Mouse (Mus musculus) CH12.LX (cell line): ENCODE data around the gene Dlg2. TPM values are rescaled to one million over a fixed set of nuclear protein-coding genes. Genes with fewer than 3 reads are reported as not detected.

Source experiments
- DNase-seq: peaks from one replicate; pipeline ENCODE4 v3.0.0-alpha.2; 2013; ENCODE audit errors: extremely low read depth
- H3K27ac ChIP-seq: 2 replicates; pipeline ENCODE4 v1.5.1; 2012; ENCODE audit warnings: low read depth, mild to moderate bottlenecking, control low read depth, moderate library complexity; ENCODE audit not compliant: insufficient read depth
- H3K27me3 ChIP-seq: replicated peaks from 2 replicates; pipeline ENCODE3; 2012; ENCODE audit warnings: inconsistent platforms
- H3K36me3 ChIP-seq, 2 experiments: replicated peaks in 1 of 2; 2 replicates each; pipeline versions ENCODE3 to v1.6.1; 2012; ENCODE audit warnings: inconsistent platforms in 1 of 2, low read length in 1 of 2, mild to moderate bottlenecking in 1 of 2, mixed read lengths in 1 of 2, moderate library complexity in 1 of 2; ENCODE audit not compliant: control insufficient read depth in 1 of 2, insufficient read depth in 1 of 2
- H3K4me1 ChIP-seq, 2 experiments: 2 replicates each; pipeline ENCODE4 v1.6.1; 2012; ENCODE audit warnings: inconsistent platforms in 1 of 2, moderate library complexity in 1 of 2; ENCODE audit not compliant: insufficient read depth in 2 of 2, control insufficient read depth in 1 of 2
- H3K4me2 ChIP-seq: 2 replicates; pipeline ENCODE4 v1.6.1; 2012; ENCODE audit warnings: low read depth, mild to moderate bottlenecking, control low read depth; ENCODE audit not compliant: poor library complexity, insufficient read depth, severe bottlenecking
- H3K4me3 ChIP-seq, 3 experiments: fragments of 150-350 bp in 1 of 3; sonication (generic) in 1 of 3; replicated peaks in 1 of 3; 2 replicates each; pipeline versions ENCODE3 to v1.5.1; 2011 to 2012; ENCODE audit warnings: low read depth in 2 of 3, low read length in 2 of 3, mild to moderate bottlenecking in 2 of 3, moderate library complexity in 2 of 3, control low read depth in 1 of 3, improper control_type of control experiment in 1 of 3, inconsistent platforms in 1 of 3, mixed read lengths in 1 of 3; ENCODE audit not compliant: poor library complexity in 1 of 3
- H3K79me2 ChIP-seq: replicated peaks from 2 replicates; pipeline ENCODE4 v1.6.1; 2012; ENCODE audit warnings: mild to moderate bottlenecking, moderate library complexity; ENCODE audit not compliant: control insufficient read depth, poor library complexity, insufficient read depth, severe bottlenecking; ENCODE audit errors: extremely low read depth
- H3K9ac ChIP-seq: 2 replicates; pipeline ENCODE4 v1.6.1; 2012; ENCODE audit warnings: low read depth, mild to moderate bottlenecking, control low read depth, moderate library complexity; ENCODE audit not compliant: insufficient read depth
- H3K9me3 ChIP-seq: replicated peaks from 2 replicates; pipeline ENCODE3; 2012; ENCODE audit warnings: low read length, inconsistent platforms, mixed read lengths
- BHLHE40 ChIP-seq: IDR thresholded peaks from 2 replicates; pipeline ENCODE4 v1.6.1; 2011; ENCODE audit warnings: mild to moderate bottlenecking, low read depth, low read length, improper control_type of control experiment
- CHD2 ChIP-seq: IDR thresholded peaks from 2 replicates; pipeline ENCODE4 v1.6.1; 2011; ENCODE audit warnings: low read length, improper control_type of control experiment
- E2F4 ChIP-seq: IDR thresholded peaks from 2 replicates; pipeline ENCODE4 v1.6.1; 2011; ENCODE audit warnings: low read depth, low read length, improper control_type of control experiment; ENCODE audit not compliant: insufficient replicate concordance
- EP300 ChIP-seq: IDR thresholded peaks from 2 replicates; pipeline ENCODE4 v1.6.1; 2011; ENCODE audit warnings: low read length, improper control_type of control experiment
- ETS1 ChIP-seq: conservative IDR thresholded peaks from 2 replicates; pipeline ENCODE4 v1.6.1; 2012; ENCODE audit warnings: low read depth, mild to moderate bottlenecking, inconsistent platforms, low read length, improper control_type of control experiment, moderate library complexity
- GABPA ChIP-seq: IDR thresholded peaks from 2 replicates; pipeline ENCODE4 v1.6.1; 2012; ENCODE audit warnings: low read depth, low read length, improper control_type of control experiment, inconsistent platforms; ENCODE audit not compliant: insufficient replicate concordance
- IRF4 ChIP-seq: IDR thresholded peaks from 2 replicates; pipeline ENCODE4 v1.6.1; 2014; ENCODE audit warnings: low read depth, mild to moderate bottlenecking, inconsistent platforms, low read length, improper control_type of control experiment
- JUN ChIP-seq: IDR thresholded peaks from 2 replicates; pipeline ENCODE4 v1.6.1; 2011; ENCODE audit warnings: low read depth, mild to moderate bottlenecking, low read length, improper control_type of control experiment, moderate library complexity; ENCODE audit not compliant: insufficient read depth
- JUND ChIP-seq: conservative IDR thresholded peaks from 2 replicates; pipeline ENCODE4 v1.6.1; 2011; ENCODE audit warnings: low read depth, low read length, improper control_type of control experiment
- MAFK ChIP-seq: IDR thresholded peaks from 2 replicates; pipeline ENCODE4 v1.6.1; 2011; ENCODE audit warnings: low read length, improper control_type of control experiment; ENCODE audit not compliant: insufficient replicate concordance
- MAZ ChIP-seq: IDR thresholded peaks from 2 replicates; pipeline ENCODE4 v1.6.1; 2012; ENCODE audit warnings: low read depth, mild to moderate bottlenecking, inconsistent platforms, low read length, improper control_type of control experiment, moderate library complexity
- NELFE ChIP-seq: IDR thresholded peaks from 2 replicates; pipeline ENCODE4 v1.6.1; 2011; ENCODE audit warnings: low read depth, low read length, improper control_type of control experiment
- NRF1 ChIP-seq: IDR thresholded peaks from 2 replicates; pipeline ENCODE4 v1.6.1; 2014; ENCODE audit warnings: low read depth, mild to moderate bottlenecking, inconsistent platforms, low read length, improper control_type of control experiment, moderate library complexity
- PAX5 ChIP-seq: IDR thresholded peaks from 2 replicates; pipeline ENCODE4 v1.6.1; 2012; ENCODE audit warnings: low read length, inconsistent platforms, mixed read lengths
- POLR2A ChIP-seq: IDR thresholded peaks from 2 replicates; pipeline ENCODE4 v1.6.1; 2011; ENCODE audit warnings: low read depth, mild to moderate bottlenecking, improper control_type of control experiment, low read length
- POLR2AphosphoS2 ChIP-seq: IDR thresholded peaks from 2 replicates; pipeline ENCODE4 v1.6.1; 2011; ENCODE audit warnings: low read depth, low read length, improper control_type of control experiment
- RAD21 ChIP-seq: IDR thresholded peaks from 2 replicates; pipeline ENCODE4 v1.6.1; 2011; ENCODE audit warnings: low read depth, mild to moderate bottlenecking, low read length, improper control_type of control experiment, moderate library complexity
- SIN3A ChIP-seq: IDR thresholded peaks from 2 replicates; pipeline ENCODE4 v1.6.1; 2012; ENCODE audit warnings: low read length, improper control_type of control experiment, inconsistent platforms
- SMC3 ChIP-seq: IDR thresholded peaks from 2 replicates; pipeline ENCODE4 v1.6.1; 2011; ENCODE audit warnings: low read depth, low read length, improper control_type of control experiment
- USF1 ChIP-seq: IDR thresholded peaks from 2 replicates; pipeline ENCODE4 v1.6.1; 2014; ENCODE audit warnings: low read depth, mild to moderate bottlenecking, inconsistent platforms, low read length, improper control_type of control experiment
- USF2 ChIP-seq: conservative IDR thresholded peaks from 2 replicates; pipeline ENCODE4 v1.6.1; 2011; ENCODE audit warnings: low read depth, low read length, improper control_type of control experiment
- ZC3H11A ChIP-seq: IDR thresholded peaks from 2 replicates; pipeline ENCODE4 v1.6.1; 2012; ENCODE audit warnings: low read depth, mild to moderate bottlenecking, inconsistent platforms, low read length, improper control_type of control experiment
- dilution Hi-C: fragments of 300-500 bp; cut with MboI; formaldehyde crosslinking; loops from 2 replicates; pipeline ENCODE4 v1.14.3; 2020; ENCODE audit warnings: low sequenced_read_pairs; ENCODE audit not compliant: extremely low pct_unique_long_range_greater_than_20kb, extremely low pct_ligation_motif_present
- in situ Hi-C: fragments of 300-500 bp; cut with MboI; formaldehyde crosslinking; loops from 3 replicates; pipeline ENCODE4 v1.14.3; 2019; ENCODE audit warnings: low sequenced_read_pairs, low pct_ligation_motif_present, low pct_unique_long_range_greater_than_20kb, mixed read lengths
- polyA plus RNA-seq: library from polyadenylated mRNA; unstranded; fragments of >175 nt; gene quantifications from 2 replicates; pipeline ENCODE4 v1.2.1, GENCODE M21; 2012; ENCODE audit warnings: low read depth; ENCODE audit not compliant: insufficient read length
- total RNA-seq, 2 experiments: library from RNA; depleted of rRNA; stranded (reverse); fragments of 300-350 nt in 1 of 2; fragments of >200 nt in 1 of 2; gene quantifications; 2 replicates each; pipeline ENCODE4 v1.2.3; 2012 to 2014

Dlg2 gene
- total and polyA plus RNA-seq, 3 experiments: 0.36 TPM; not detected in 2

- TF ChIP-seq NELFE (no peak), ETS1 (no peak), MAZ (no peak), MAFK (no peak), USF2 (no peak), SIN3A (no peak), SMC3 (no peak), IRF4 (no peak), ZC3H11A (no peak), RAD21 (no peak), EP300 (no peak), CHD2 (no peak), JUND (no peak), JUN (no peak), GABPA (no peak), USF1 (no peak), E2F4 (no peak), NRF1 (no peak), BHLHE40 (no peak), POLR2AphosphoS2 (no peak)
- H3K4me2 ChIP-seq: no peak overlapping the region
- H3K27me3 ChIP-seq: no peaks in the 10 kb centered on the region
- DNase-seq: no peak
- dilution Hi-C loops: no loop called here
- H3K9ac ChIP-seq: no peak overlapping the region
- no peaks in the 10 kb centered on the region for H3K79me2 ChIP-seq
- no peak overlapping the region for H3K27ac ChIP-seq
- in situ Hi-C loops: no loop called here
- H3K9me3 ChIP-seq: no peaks in the 10 kb centered on the region
- H3K4me3 ChIP-seq: no peak overlapping the region
- no peaks in the 10 kb centered on the region for H3K4me1 ChIP-seq
- H3K36me3 ChIP-seq: no peaks in the 10 kb centered on the region
These were observed 1801.2 kb downstream of the Dlg2 start for GRCm38 (mm10) chr7:92277629-92278028.

GRCm38 (mm10) chr7:92280925-92281324, 1804.5 kb downstream of the Dlg2 start:
- TF ChIP-seq PAX5 (no peak), POLR2A (no peak), ZC3H11A (no peak), JUND (no peak)
- Histone ChIP-seq H3K4me3 (no peak overlapping the region), H3K79me2 (no peaks in the 10 kb centered on the region), H3K4me1 (peaks cover 0 to 14% of the 10 kb centered on the region in 2 experiments; a peak in 2 of 4 replicates), H3K36me3 (no peaks in the 10 kb centered on the region), H3K9me3 (no peaks in the 10 kb centered on the region), H3K27me3 (no peaks in the 10 kb centered on the region), H3K27ac (no peak overlapping the region), H3K9ac (no peak overlapping the region), H3K4me2 (no peak overlapping the region)
- no peak for DNase-seq
- in situ Hi-C loops (no loop called here), dilution Hi-C loops (no loop called here)
